Mouse (Mus musculus) kidney, embryonic 16.5 days (tissue): ENCODE data around the gene Mfap5. TPM values are rescaled to one million over a fixed set of nuclear protein-coding genes. Genes with fewer than 3 reads are reported as not detected.

ENCODE experiments used
- ATAC-seq: fragments of 200-750 bp; cut with Nextera tagmentation; 2 replicates; pipeline ENCODE4 v1.8.0; 2017; ENCODE audit warnings: moderate TSS enrichment; ENCODE audit not compliant: low FRiP score, low TSS enrichment
- H3K27ac ChIP-seq: fragments of 300-500 bp; sonication (generic); 2 replicates; pipeline ENCODE4 v1.5.1; 2014; ENCODE audit warnings: low read length
- H3K27me3 ChIP-seq: fragments of 300-500 bp; sonication (generic); 2 replicates; pipeline ENCODE4 v1.6.1; 2014; ENCODE audit warnings: low read length, control low read depth, mixed read lengths; ENCODE audit not compliant: insufficient read depth
- H3K36me3 ChIP-seq: fragments of 300-500 bp; sonication (generic); 2 replicates; pipeline ENCODE4 v1.6.1; 2014; ENCODE audit warnings: low read length, control low read depth, mixed read lengths; ENCODE audit not compliant: insufficient read depth
- H3K4me1 ChIP-seq: fragments of 300-500 bp; sonication (generic); 2 replicates; pipeline ENCODE4 v1.6.1; 2014; ENCODE audit warnings: low read length, control low read depth, mixed read lengths; ENCODE audit not compliant: insufficient read depth
- H3K4me2 ChIP-seq: fragments of 300-500 bp; sonication (generic); replicated peaks from 2 replicates; pipeline ENCODE4 v1.6.1; 2014; ENCODE audit warnings: low read depth, low read length
- H3K4me3 ChIP-seq: fragments of 300-500 bp; sonication (generic); 2 replicates; pipeline ENCODE4 v1.5.1; 2014; ENCODE audit warnings: mild to moderate bottlenecking, low read length
- H3K9ac ChIP-seq: fragments of 300-500 bp; sonication (generic); replicated peaks from 2 replicates; pipeline ENCODE4 v1.6.1; 2014; ENCODE audit warnings: low read length
- H3K9me3 ChIP-seq: fragments of 300-500 bp; sonication (generic); 2 replicates; pipeline ENCODE4 v1.6.1; 2016; ENCODE audit warnings: low read length, control low read depth
- WGBS: fragments of 180-500 bp; shearing (Covaris S2); extraction: QIAGEN DNeasy Blood & Tissue Kit; methylation state at CpG from one replicate; pipeline ENCODE4 v1.1.7; 2014; 5-methylcytosine and 5-hydroxymethylcytosine counted together
- polyA plus RNA-seq: library from polyadenylated mRNA; unstranded; fragments of >200 nt; fragmentation: Nextera tagmentation; extraction: Ambion mirVana; gene quantifications from 2 replicates; pipeline ENCODE4 v1.2.1, GENCODE M21; 2015

Mfap5 gene
- polyA plus RNA-seq, 1 experiment from 2014 or later, result 28.0 TPM

DNA sequence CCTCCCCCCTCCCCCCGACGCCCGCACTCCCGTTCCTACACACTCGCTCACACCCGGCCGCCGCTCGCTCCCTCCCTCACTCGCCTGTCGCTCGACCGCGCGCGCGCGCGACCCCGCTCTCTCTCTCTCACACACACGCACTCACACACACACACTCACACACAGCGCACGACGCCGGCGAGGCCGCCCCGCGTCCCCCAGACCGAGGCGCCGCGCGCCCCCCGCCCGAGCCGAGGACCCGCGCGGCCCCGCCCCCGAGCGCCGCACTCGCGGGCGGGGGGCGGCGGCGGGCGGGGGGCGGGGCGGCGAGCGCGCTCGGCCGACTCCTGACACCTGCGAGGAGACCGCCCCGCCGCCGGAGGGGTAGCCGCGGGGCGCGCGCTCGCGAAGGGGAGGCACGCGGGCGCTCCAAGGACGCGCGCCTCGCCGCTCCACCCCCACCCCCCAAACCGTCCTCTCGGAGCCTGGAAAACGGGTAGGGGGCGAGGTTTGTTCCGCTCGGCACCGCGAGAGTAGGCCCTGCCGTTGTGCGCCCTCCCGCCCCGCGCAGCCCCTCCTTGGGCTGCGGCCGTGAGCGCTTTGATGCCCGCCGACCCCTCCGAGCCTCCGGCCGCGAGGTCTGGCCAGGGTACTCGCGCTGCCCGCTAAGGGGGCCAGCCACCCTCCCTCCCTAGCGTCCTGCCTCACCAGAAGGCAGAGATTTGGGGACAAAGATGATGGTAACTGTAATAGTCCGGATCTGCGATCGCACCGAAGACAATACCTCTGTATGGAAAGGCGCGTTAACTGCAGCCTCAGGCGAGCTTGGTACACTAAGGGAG, 19.1 kb upstream of the Mfap5 start:
- peak overlapping the region; percentile 50; the same call in 1 of the 2 replicates for H3K27ac ChIP-seq

GRCm38 (mm10) chr6:122490929-122491512, 14.6 kb upstream of the Mfap5 start:
- H3K27me3 ChIP-seq, result 0 out of 2 replicates have a peak, but pooled peaks cover 8% of the 10 kb centered on the region
- H3K4me2 ChIP-seq, result peak overlapping the region; percentile 69
- H3K4me1 ChIP-seq, result peaks cover 34% of the 10 kb centered on the region
- H3K27ac ChIP-seq, result peak overlapping the region; percentile 85
- 25% methylated on average over 15 of the region's 15 CpGs for WGBS
- H3K9me3 ChIP-seq, result no peaks in the 10 kb centered on the region
- ATAC-seq, result no peak
- peak overlapping the region; percentile 52 for H3K4me3 ChIP-seq
- H3K36me3 ChIP-seq, result no peaks in the 10 kb centered on the region
- peak overlapping the region; percentile 69 for H3K9ac ChIP-seq

More for the DNA sequence above, 19.1 kb upstream of the Mfap5 start:
- Histone ChIP-seq H3K27me3 (peaks cover 5% of the 10 kb centered on the region; the same call in 1 of the 2 replicates), H3K36me3 (no peaks in the 10 kb centered on the region), H3K4me2 (peak overlapping the region; percentile 85), H3K4me3 (peak overlapping the region; percentile 74), H3K9ac (peak overlapping the region; percentile 79), H3K4me1 (peaks cover 10% of the 10 kb centered on the region; the same call in 1 of the 2 replicates), H3K9me3 (no peaks in the 10 kb centered on the region)
- peak; percentile 87 for ATAC-seq
- WGBS, result under 1% methylated on average over 55 of the region's 111 CpGs

DNA sequence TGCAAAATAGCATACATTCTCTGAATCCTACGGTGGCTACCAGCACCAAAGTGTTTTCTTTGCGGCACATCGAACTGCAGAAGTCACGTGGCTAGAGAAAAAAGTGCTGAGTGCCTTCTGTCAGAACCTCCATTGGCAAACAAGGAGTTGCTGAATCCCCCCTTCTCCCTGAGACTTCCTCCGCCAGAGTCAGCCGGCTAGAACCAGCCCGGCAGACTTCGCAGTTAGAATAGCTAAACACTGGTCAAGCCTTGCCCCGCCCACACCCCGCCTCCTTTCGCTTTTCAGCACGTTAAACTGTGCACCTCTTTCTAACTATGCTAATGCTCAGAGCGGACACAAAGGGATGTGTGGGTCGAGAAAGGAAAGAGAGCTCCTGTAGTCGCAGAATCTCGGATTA, 14.1 kb upstream of the Mfap5 start:
- Histone ChIP-seq H3K4me3 (peak overlapping the region; percentile 52), H3K9ac (peak overlapping the region; percentile 69), H3K36me3 (no peaks in the 10 kb centered on the region), H3K27me3 (0 out of 2 replicates have a peak, but pooled peaks cover 8% of the 10 kb centered on the region), H3K4me1 (peaks cover 35% of the 10 kb centered on the region), H3K4me2 (peak overlapping the region; percentile 69), H3K9me3 (no peaks in the 10 kb centered on the region), H3K27ac (peak overlapping the region; percentile 85)
- WGBS, result 0% methylated on average over 16 of the region's 16 CpGs
- ATAC-seq, result peak; percentile 94

DNA sequence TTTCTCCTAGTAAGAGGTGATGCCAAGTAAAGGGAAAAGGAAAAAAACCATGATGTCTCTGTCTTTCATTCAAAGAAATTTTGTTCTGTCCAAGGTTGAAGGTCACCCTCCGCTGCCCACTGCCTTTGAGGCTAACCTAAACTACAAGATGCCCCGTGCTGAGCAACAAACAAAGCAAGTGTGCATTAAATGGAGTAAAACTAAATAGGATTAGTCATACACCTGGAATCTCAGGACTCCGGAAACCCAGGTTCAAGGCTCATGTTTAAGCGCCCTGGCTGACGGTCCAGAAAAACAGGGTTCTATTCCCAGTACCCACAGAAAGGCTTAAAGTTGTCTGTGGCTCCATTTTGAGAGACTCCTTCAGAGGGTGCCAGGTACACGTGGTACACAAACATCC, 13.2 kb upstream of the Mfap5 start:
- WGBS, result 37% methylated on average over 6 of the region's 6 CpGs
- Histone ChIP-seq H3K4me2 (peak overlapping the region; percentile 69), H3K36me3 (no peaks in the 10 kb centered on the region), H3K27me3 (0 out of 2 replicates have a peak, but pooled peaks cover 5% of the 10 kb centered on the region), H3K9ac (peak overlapping the region; percentile 6; the same call in 1 of the 2 replicates), H3K27ac (no peak overlapping the region), H3K4me1 (peaks cover 32% of the 10 kb centered on the region), H3K9me3 (no peaks in the 10 kb centered on the region), H3K4me3 (no peak overlapping the region; the same call in 1 of the 2 replicates)
- no peak for ATAC-seq

DNA sequence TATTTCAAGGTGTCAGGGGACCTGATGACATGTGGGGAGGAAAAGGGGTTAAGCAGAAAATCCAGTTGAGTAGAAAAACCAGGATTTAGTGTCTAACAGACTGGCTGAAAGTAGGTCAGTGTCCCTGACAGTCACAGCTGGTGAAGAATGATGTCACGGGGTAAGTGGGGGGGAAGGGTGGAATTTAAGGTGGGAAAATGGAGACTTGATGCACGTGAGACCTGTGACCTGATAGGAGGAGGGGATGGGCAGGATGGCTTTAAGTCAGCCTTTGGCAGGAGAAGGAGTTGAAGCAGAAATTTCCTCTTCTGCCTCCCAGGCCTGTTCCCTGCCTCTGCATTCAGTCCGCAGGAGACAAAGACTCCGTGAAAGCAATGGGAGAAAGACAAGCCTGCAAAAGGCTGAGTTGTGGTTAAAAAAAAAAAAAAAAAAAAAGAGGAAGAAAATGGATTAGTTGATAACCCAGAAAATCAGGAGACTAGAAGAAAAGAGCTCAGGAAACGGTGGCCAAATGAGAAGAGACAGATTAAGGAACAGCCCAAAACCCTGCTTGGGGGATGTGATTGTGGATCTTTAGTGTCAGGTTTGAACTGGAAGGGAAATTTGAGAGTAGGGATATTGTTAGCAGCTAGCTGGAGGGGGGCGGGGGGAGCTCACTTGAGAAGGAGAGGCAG, 11.7 kb upstream of the Mfap5 start:
- no peak overlapping the region for H3K4me2 ChIP-seq
- H3K27ac ChIP-seq, result no peak overlapping the region
- no peaks in the 10 kb centered on the region for H3K9me3 ChIP-seq
- no peak for ATAC-seq
- 57% methylated on average over 6 of the region's 6 CpGs for WGBS
- H3K4me1 ChIP-seq, result peaks cover 32% of the 10 kb centered on the region
- no peak overlapping the region for H3K9ac ChIP-seq
- H3K36me3 ChIP-seq, result no peaks in the 10 kb centered on the region
- no peak overlapping the region for H3K4me3 ChIP-seq
- 0 out of 2 replicates have a peak, but pooled peaks cover 3% of the 10 kb centered on the region for H3K27me3 ChIP-seq

DNA sequence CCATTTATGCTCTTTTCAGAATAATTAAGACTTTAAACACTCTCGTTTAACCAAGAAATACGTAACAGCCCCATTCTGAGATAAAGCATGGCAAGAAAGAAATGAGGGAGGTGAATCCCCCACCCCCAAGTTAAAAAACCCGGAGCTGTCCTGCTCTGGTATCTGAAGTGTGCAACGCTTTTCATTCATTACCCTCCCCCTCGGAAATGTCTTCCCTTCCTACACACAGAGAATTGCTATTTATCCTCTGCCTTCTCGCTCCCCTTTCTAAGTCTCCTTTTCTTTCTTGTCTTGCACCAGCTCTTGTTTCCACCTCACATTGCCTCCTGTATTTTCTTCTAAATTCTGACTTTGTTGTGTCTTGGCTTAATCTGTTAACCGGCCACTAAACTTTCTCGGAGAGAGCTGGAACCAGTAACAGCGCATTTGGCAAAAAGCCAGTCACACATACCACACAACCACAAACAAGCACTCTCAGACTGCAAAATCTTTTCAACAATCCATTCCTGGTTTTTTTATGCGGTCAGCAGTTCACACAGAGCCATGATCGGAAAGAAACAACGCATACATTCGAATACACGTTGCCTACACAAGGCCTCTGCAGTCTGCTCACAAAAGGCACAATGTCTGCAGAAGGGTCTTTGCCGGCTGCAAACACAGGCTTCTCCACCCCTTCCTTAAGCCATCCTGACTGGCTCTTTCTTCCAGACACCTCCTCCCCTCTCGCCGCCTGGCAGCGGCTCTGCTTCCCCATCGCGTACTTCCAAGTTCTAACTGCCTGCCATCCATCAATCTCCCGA, 10.4 kb upstream of the Mfap5 start:
- 10% methylated on average over 21 of the region's 21 CpGs for WGBS
- peak overlapping the region; percentile 47 for H3K4me2 ChIP-seq
- H3K36me3 ChIP-seq, result no peaks in the 10 kb centered on the region
- H3K4me3 ChIP-seq, result peak overlapping the region; percentile 19
- 0 out of 2 replicates have a peak, but pooled peaks cover 3% of the 10 kb centered on the region for H3K27me3 ChIP-seq
- peaks cover 32% of the 10 kb centered on the region for H3K4me1 ChIP-seq
- peak overlapping the region; percentile 56 for H3K9ac ChIP-seq
- peak overlapping the region; percentile 79 for H3K27ac ChIP-seq
- peak; percentile 21; the same call in 1 of the 2 replicates for ATAC-seq
- no peaks in the 10 kb centered on the region for H3K9me3 ChIP-seq

- Histone ChIP-seq H3K4me1 (peaks cover 26% of the 10 kb centered on the region), H3K4me3 (no peak overlapping the region), H3K27me3 (0 out of 2 replicates have a peak, but pooled peaks cover 3% of the 10 kb centered on the region), H3K9ac (no peak overlapping the region), H3K36me3 (no peaks in the 10 kb centered on the region), H3K27ac (no peak overlapping the region), H3K9me3 (no peaks in the 10 kb centered on the region), H3K4me2 (no peak overlapping the region)
- ATAC-seq, result no peak
- 36% methylated on average over 5 of the region's 5 CpGs for WGBS
Observed at GRCm38 (mm10) chr6:122496501-122496900, 9.1 kb upstream of the Mfap5 start.

DNA sequence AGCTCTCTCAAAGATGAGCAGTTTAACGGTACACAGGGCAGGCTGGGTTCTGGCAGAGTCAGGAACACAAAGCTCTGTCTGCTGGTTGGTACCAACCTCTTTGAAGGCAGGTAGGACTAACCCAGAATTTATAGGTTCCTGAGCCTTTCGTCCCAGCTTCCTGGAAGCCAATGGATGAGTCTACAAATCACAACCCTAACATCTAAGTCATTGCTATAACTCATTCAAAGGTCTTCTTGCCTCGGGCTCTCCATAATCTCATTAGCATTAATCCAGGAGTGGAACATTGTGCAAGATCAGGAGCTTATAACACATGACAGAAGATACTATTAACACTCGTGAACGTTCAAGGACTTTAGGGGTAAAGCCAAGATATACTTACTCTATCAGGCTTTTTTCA, 7.0 kb upstream of the Mfap5 start, which contains the start of gene Rimklb:
Gene Rimklb (minus strand): TSS at position 101 of the 400 bp plus-strand sequence.
- no peaks in the 10 kb centered on the region for H3K9me3 ChIP-seq
- H3K9ac ChIP-seq, result no peak within 1 kb of the TSS
- H3K27ac ChIP-seq, result no peak within 1 kb of the TSS
- H3K4me2 ChIP-seq, result no peak within 1 kb of the TSS
- H3K4me3 ChIP-seq, result no peak within 1 kb of the TSS
- ATAC-seq, result no peak
- WGBS, result 75% methylated on average over 5 of the region's 5 CpGs
- H3K27me3 ChIP-seq, result no peaks in the 10 kb centered on the region
- no peaks in the 10 kb centered on the region for H3K36me3 ChIP-seq
- peaks cover 16% of the 10 kb centered on the region for H3K4me1 ChIP-seq

DNA sequence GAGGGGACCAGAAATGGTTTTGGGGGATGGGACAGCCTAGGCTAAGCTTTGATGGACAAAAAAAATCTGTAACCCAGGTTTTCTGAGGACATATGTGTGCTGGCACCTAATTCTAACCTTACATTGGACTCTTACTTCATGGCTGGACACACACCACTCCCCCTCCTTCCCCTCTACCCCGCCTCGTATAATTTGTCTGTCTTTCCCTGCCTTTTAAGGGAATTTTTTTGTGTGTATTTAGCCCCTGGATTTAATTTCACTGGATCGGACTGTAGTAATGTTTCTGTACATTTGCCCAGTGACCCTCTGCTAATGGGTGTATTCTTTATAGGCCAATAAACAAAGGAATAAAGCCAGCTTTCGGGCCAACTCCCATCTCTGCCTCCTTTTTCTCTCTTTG, 604 bp upstream of the Mfap5 start:
- ATAC-seq, result no peak
- 28% methylated on average over 4 of the region's 4 CpGs for WGBS
- no peaks in the 10 kb centered on the region for H3K27me3 ChIP-seq

More for the DNA sequence above, 604 bp upstream of the Mfap5 start:
- no peak overlapping the region for H3K4me2 ChIP-seq
- H3K4me3 ChIP-seq, result no peak overlapping the region
- peaks cover 12% of the 10 kb centered on the region; the same call in 1 of the 2 replicates for H3K4me1 ChIP-seq
- no peak overlapping the region for H3K27ac ChIP-seq
- no peaks in the 10 kb centered on the region for H3K36me3 ChIP-seq
- no peaks in the 10 kb centered on the region for H3K9me3 ChIP-seq
- no peak overlapping the region for H3K9ac ChIP-seq
